Mouse (Mus musculus): Measurements from ENCODE around the gene Ush1g.

GRCm38 (mm10) chr11:115314249-115314648 is 7.6 kb downstream of the Ush1g start:
- TF ChIP-seq POLR2A (IDR thresholded peaks at IDR 0.05; ENCODE audit: insufficient read depth, low read length) (no peak), CTCF (IDR thresholded peaks at IDR 0.05; ENCODE audit: low read depth, low read length) (peak; percentile 16)

Data from ES-Bruce4 (cell line).